Mouse (Mus musculus) neutrophil, adult 5-6 weeks (primary cell): ENCODE measurements around the gene Znhit1. TPM values are rescaled to one million over a fixed set of nuclear protein-coding genes. Genes with fewer than 3 reads are reported as not detected.

Experiments
- ATAC-seq: fragments of 151-379, 151-347 bp; 2 replicates; pipeline ENCODE4 v1.8.0; 2017; ENCODE audit warnings: mild to moderate bottlenecking, moderate TSS enrichment; ENCODE audit not compliant: insufficient number of reproducible peaks, poor library complexity, low FRiP score, severe bottlenecking; ENCODE audit errors: extremely low read depth
- total RNA-seq: library from RNA; stranded (forward); fragments of 200-1000 nt; gene quantifications from 2 replicates; pipeline ENCODE4 v1.2.3, GENCODE M21; 2017

Znhit1 gene
- total RNA-seq, 1 experiment from 2014 or later = 31.9 TPM

DNA sequence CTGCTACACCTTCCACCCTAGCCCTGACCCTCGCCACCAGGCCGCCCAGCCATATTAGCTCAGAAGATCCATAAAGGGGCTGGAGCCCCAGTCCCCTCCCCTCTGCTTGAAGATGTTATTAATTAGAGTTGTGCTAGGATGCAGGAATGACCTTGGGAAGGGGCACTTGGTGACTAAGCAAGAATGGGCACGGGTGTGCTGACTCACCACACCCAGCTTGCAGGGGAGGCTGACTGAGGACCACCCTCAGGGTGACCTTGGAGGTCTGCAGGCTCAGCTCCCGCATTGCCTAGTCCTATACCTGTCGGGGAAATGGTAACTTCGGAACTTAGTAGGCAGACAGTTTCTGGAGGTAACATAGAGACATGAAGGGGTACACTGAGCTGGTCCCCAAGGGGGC lies 53.9 kb downstream of the Znhit1 start:
- ATAC-seq = no peak

GRCm38 (mm10) chr5:136932956-136933355 lies 54.9 kb downstream of the Znhit1 start:
- no peak for ATAC-seq

Other genes starting within 250 kb of the Znhit1 start
- gene Col26a1, start 104.8 kb downstream of the Znhit1 start, total RNA-seq = not detected in 2 replicates
- 4.4 and 8.8 TPM in 2 replicates for gene Ift22, start 79.9 kb downstream of the Znhit1 start, total RNA-seq
- 95.6 and 118 TPM in 2 replicates for gene Fis1, start 34.7 kb downstream of the Znhit1 start, total RNA-seq
- gene Cldn15, start 21.4 kb downstream of the Znhit1 start, total RNA-seq = 1.2 and 3.0 TPM in 2 replicates
- gene Plod3, start 1.0 kb downstream of the Znhit1 start, total RNA-seq = 76.2 TPM in 2 replicates
- gene Vgf, start 38.4 kb upstream of the Znhit1 start, total RNA-seq = not detected in 2 replicates
- gene Ap1s1, start 58.1 kb upstream of the Znhit1 start, total RNA-seq = 9.2 and 16.7 TPM in 2 replicates
- gene Serpine1, start 84.2 kb upstream of the Znhit1 start, total RNA-seq = not detected in 2 replicates
- gene Trim56, start 128.2 kb upstream of the Znhit1 start, total RNA-seq = 69.9 and 79.3 TPM in 2 replicates
- gene Muc3, start 161.3 kb upstream of the Znhit1 start, total RNA-seq = not detected in 2 replicates
- gene Muc3a, start 224.4 kb upstream of the Znhit1 start, total RNA-seq = 0.58 and 2.3 TPM in 2 replicates